Mouse (Mus musculus) yolk sac, embryonic 10.5 days (tissue): ENCODE measurements around the gene Nacc2.

Experiments
- DNase-seq: peaks from one replicate; pipeline ENCODE4 v3.0.0-alpha.2; 2017; ENCODE audit warnings: low spot score

Nacc2 gene

DNA sequence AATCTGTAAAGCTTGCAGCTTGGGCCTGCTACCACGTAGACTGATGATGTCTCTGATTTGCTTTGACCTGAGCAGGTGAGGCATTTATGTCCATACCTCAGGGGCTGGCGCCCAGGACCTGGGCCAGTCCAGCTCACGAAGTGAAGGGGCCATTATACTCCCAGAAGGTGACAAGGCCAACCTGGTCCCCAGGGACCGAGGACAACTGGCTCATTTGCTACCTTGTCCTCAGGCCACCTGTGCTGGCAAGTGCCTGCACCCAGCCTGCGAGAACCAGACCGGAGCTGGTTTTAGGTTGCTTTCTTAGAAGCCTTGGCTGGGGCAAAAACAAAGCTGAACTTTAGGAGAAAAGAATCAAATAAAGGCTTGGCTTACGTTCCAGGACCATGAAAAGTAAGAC is 29.1 kb downstream of the Nacc2 start:
- DNase-seq = no peak

DNA sequence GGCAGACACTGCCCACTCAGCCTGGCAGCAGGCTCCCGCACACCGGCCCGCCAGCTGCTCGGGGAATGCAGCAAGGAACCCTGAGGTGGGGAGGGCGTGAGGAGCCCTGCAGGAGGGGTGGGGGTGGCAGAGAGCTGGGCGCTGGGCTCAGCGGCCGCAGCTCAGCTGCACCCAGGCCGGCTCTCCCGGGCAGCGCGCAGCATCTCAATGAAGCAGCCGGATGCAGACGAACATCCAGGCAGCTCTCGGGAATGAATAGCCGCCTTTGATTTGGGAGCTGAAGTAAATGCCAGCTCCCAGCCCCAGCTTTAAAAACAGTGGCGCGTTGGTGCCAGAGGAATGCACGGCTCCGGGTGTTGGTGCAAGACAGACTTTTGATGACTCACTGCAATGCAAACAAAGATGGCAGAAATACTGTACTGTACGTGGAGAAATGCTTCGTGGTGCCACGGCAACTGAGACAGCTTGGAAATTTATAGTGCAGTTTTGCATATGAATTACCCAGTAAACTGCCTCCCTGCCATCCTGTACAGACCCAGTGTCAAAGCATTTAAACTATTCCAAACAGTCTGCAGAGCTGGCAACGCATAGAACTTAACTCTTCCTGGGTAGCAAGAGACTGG is 31.1 kb downstream of the Nacc2 start:
- DNase-seq = peak; percentile 19

DNA sequence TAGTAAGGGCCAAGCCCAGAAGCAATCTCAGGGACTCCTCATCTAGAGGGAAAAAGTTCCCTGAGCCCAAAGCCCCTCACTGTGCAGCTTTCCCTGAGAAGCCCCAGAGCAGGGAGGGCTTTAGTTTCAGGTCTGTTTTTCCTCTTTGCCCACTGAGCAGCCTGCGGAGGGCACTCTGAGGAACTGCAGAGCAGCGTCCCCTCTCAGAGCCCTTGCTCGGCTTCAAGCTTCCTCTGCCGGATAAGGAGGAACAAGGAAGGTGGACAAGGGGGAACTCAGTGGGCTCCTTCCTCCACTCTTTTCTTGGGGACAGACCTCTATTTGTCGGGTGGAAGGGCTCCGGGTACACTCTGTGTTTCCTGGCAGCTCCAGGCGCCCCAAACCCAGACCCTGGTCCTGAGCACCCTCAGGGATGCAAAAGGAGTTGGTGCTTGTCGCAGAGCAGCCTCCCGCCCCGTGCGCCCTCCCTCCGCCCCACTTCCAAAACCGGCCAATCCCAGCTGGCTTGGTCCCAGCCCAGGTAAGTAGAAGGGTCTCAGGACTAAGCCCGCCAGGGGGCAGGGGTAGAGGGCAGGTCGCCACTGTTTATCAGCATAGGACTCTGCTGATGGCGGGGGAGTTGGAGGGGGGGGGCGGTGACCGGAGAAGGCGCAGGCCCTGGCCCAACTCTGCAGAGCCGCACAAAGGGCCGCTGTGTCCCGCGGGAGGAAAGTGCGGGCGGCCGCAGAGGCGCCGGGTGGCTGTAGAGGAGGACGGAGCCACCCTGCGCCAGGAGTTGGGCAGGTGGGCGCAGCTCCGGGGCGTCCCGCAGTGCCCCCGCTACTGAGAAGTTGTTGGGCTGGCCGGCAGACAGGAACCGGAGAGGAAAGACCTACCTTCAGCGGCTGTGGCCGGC is 31.9 kb downstream of the Nacc2 start:
- DNase-seq = peak; percentile 34

DNA sequence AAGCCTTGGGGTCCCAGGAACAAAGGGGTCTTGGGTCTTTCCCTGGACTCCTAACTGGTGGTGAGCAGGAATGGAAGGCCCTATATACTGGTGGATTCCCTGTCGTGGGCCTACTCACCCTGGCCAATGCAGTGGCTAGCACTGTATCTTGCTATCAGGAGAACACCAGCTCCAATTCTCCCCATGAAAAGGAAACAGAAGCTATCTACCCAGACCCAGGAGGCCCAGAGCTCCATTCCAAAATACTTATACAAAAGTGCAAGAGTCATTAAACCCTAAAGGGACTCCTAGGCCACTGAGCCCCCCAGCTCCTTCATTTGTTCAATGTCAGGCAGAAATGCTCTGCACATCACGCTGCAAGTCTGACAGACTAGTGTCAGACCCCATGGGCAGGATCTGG is 34.0 kb downstream of the Nacc2 start:
- no peak for DNase-seq

DNA sequence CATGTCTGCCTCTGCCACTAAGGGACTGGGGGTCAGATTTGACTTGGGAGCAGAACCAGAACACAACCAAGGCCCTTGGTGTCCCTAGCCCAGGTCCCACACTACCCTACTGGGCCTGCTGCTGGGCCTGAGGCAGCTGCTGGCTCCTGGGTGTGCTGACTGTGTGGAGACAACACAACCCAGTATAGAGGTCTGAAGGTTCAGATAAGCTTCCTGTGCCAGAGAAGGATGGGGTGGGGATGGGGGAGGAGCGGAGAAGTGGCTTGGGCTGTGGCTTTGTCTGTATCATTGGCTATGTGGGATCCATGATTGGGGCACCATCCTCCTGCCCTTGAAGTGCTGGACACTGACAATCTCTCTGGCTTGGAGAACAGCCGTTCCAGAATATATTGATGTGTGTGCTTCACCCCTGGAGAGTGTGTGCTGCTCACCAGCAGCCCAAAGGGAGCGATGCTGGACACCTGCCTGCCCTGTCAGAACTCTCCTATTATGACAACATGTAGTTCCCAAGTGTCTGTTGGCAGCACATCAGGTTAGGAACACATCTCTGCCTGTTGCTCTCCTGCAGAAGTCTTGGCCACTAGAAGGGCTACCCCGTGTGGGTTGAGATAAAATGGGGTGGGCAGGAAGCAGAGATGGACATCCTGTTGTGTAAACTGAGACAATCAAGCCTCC is 36.0 kb downstream of the Nacc2 start:
- DNase-seq = no peak

DNA sequence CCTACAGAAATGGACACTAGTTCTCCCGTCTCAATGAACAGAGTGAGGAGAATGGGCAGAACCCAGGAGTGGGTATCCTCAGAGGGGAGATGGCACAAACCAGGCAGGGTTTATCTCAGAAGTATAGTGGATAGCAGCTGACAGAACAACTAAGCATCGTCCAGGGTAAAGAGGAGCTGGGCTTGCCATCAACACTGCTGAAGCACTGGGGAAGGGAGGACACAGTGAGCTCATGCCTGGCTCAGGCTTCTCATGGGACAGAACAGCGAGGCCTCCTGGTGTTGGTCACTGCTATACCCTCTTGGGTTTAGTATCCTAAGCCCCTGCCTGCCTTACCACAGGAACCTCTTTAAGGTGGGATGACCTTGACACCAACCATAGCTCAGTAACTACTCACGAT is 36.5 kb downstream of the Nacc2 start:
- no peak for DNase-seq

DNA sequence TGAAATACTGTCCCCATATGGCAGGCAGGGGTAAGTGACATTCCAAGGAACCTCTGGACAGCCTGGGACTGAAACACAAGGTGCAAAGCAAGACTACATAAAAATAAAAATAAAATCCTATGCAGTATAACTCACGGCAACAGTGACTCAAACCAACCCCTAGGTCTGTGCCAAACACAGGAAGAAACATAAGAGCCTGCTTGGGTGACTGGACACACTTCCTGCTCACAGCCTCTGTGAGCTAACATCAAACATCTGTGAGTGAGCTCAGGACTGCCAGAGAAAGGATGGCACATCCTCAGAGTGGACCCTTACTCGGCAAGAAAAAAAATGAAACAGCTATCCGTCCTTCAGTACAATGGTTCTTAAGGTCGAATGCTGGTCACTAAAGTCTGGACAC is 40.1 kb downstream of the Nacc2 start:
- no peak for DNase-seq

DNA sequence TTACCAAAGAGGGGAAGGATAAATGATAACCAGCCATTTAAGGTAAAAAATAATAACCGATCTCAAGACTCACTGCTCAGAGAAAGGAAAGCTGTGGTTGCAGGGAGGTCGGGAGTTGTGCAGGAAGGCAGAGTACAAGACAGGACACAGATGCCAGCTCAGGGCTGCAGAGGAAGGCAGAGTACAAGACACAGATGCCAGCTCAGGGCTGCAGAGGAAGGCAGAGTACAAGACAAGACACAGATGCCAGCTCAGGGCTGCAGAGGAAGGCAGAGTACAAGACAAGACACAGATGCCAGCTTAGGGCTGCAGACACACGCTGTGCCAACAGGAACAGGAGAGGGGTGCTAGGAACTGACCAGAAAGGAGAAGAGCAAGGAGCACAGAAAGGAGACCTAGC is 42.2 kb downstream of the Nacc2 start:
- DNase-seq = no peak

DNA sequence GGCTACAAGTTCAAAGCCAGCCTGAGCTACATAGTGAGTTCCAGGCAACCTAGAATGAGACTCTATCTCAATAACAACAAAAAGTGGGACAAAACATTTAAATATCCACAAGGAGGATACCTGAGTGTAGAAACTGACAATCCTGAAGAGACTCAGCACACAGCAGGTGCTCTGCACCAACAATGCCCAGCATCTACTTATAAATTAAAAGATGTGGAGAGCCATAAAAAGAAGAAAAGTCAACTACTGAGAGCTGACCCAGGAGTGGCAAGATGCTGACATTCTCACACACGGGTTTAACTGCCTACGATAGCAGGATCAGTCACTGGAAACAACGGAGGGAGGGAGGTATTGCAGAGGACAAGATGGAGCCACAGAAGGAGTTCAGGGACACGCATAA is 43.6 kb downstream of the Nacc2 start:
- no peak for DNase-seq

DNA sequence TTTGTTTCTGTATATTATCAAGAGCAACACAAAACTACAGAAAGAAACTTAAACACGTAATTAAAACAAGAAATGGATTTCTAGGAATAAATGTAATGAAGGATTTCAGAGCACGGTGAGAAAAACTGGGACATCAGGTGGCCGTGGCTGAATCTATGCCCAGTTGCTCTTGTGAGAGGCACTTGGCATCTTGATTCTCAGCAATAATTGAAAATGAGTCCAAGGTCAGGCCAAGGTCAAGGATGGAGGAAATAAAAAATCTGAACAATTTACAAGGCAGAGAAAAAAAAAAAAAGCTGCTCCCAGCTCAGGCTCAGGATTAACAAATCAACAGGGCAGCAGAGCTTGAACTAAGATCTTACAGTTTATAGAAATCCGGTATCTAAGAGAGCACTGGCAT is 46.0 kb downstream of the Nacc2 start:
- DNase-seq = no peak

DNA sequence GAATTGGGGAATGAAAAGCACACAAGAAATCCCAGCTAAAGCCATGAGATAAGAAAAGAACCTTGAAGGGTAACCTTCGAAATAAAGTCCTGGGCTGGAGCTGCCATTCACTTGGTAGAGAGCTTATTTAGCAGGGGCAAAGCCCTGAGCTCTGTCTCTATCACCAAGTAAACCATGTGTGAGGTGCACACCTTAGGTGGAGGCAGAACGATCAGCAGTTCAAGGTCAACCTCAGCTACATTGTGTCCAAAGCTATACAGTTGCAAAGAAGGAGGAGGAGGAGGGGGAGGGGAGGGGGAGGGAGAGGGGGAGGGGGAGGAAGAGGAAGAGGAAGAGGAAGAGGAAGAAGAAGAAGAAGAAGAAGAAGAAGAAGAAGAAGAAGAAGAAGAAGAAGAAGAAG is 46.9 kb downstream of the Nacc2 start:
- no peak for DNase-seq

DNA sequence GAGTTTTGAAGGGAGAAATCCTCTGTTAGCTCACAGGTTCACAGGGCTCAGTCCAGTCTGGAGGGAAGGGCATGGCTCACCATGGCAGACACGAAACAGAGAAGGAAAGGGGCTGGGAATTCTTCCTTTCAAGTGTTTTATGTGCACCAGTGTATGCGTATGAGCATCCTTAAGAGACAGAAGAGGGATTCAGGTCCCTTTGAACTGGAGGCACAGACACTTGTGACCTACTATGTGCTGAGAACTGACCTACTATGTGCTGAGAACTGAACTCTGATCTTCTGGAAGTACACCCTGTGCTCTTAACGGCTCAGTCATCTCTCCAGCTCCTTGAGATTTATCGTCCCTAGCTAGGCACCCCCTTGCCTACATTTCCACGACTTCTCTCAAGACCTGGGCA is 48.5 kb downstream of the Nacc2 start:
- DNase-seq = no peak

DNA sequence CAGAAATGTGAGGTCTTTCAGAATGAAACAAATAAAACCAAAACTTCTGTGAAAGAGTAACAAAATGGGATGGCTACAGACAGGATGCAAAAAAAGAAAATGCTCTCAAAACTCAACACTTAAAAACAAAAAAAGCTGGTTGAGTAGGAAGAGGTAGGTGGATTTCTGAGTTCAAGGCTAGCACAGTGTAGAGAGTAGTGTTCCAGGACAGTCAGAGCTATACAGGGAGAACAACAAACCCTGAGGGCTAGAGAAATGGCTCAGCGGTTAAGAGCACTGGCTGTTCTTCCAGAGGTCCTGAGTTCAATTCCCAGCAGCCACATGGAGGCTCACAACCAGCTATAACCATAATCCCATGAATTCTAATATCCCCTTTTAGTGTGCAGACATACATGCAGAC is 54.4 kb downstream of the Nacc2 start:
- no peak for DNase-seq

DNA sequence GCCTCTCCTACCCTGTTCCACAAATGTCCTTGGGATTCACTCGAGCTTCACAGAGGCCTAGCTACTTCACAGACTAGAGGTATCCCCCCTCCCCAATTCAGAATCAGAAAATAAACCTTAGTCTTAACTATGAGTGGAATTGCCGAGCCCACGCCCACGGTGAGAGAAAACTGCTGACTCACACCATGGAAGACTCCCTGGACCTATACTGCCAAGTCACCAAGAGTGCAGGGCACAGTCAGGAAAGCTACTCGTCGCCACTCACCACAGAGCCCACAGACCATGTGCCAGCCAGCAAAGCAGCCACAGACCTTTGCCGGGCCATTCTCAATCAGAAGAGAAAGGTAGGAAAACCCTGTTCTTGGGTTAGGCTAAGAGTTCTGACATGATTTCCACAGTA is 54.8 kb downstream of the Nacc2 start:
- DNase-seq = no peak

DNA sequence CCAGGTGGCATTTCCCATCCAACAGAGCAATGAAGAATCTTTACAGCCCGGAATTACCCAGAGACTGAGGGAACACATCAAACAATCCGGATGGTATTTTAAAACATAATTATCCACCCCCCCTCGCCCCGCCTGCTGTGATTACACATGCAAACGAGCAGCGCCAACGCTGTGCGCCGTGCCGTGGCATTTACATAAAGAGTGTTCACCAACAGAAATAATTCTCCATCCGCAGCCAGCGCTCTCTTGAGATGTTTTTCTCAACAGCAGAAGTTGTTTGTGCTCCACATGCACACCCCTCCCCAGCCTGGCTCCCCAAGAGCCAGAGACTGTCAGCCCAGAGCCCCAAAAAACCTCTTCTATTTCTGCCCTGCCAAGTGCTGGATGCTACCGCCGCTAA is 56.5 kb downstream of the Nacc2 start:
- DNase-seq = no peak

DNA sequence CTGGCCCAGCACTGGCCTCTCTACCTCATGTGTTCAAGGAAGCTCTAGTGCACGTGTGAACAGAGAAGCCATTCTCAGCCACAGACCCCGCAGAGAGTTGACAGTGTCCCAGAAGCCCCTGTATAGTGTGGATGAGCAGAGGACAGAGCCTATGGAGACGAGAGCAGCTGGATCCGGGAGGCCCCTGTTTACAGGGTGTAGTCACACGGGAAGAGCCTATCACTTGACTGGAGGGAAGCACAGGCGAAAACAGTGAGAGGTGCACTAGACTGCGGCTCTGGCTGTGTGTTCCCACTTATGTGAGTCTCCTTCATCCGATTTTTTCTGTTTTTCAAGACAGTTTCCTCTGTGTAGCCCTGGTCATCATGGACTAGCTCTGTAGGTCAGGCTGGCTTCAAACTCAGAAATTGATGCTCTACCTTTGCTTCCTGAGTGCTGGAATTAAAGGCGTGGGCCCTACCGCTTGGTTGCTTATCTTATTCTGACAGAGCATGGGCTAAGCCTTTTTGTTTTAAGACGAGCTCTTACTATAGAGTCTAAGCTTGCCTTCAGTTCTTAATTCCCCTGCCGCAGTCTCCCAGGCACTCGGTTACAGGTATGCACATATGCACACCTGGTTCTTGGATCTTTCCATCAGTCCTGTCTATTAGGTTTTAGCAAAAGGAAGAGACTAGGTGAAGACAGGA is 60.1 kb downstream of the Nacc2 start:
- no peak for DNase-seq

DNA sequence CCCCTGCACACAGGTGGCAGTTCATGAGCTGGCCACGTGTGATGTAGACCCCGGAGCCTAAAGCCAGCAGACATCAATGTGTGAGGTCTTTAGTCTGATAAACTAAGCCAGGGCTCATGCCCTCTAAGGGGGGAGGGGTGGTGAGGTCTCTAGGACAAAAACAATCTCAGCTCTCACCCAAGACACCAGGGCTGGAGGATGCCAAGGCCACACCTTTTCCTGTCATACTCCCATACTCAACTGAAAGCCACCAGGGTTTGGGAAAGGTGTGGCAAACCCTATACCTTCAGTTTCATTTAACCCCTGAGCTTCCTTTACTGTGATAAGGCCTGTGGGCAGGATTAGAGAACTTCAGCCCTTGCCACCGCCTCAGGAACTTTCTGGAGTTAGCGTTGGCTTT is 60.8 kb downstream of the Nacc2 start:
- DNase-seq = no peak

DNA sequence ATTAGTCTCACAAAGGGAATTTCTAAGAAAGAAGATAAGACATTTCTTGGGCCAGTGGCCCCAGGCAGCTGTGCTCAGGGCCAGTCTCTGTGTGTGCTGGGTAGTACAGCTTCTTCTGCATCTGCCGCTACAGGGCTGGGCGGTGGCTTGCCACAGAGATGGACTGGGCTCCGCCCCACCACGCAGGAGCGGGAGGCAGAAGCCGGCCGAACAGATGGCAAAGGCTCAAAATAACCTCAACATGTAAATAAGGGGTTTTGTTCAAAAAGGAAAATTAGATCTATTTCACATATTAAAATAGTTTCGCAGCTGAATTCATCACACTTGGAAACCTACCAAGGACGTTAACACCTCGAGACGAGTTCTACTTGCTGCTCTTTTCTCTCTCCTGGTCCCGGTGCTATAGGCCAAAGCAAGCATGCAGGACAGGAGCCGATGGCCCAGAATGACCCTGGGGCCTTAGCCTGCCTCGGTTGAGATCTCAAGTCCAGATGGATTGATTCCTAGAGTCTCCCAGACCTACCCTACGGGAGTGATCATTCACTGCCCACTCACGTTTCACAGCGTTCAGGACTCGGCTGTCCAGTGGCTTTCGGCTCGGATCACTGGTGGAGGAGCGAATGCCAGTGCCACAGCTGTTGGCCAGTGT is 61.9 kb downstream of the Nacc2 start:
- no peak for DNase-seq

DNA sequence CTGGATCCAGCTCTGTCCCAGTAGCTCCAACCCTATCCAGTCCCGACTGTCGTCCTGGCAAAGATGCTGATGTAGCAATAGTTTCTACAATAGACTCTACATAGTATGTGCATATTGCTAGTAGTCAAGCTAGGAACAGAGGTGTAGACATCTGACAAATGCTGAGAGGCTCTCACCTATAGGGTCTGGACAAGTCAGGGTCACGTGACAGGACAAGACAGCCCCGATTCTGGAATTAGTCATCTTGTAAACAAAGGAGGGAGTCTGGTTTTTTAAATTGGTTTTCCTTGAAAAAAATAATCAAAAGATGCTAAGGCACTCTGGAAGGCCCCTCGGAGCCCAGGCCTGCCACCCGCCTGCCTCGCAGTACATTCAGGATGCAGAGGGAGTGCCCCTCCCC is 66.0 kb downstream of the Nacc2 start:
- no peak for DNase-seq

DNA sequence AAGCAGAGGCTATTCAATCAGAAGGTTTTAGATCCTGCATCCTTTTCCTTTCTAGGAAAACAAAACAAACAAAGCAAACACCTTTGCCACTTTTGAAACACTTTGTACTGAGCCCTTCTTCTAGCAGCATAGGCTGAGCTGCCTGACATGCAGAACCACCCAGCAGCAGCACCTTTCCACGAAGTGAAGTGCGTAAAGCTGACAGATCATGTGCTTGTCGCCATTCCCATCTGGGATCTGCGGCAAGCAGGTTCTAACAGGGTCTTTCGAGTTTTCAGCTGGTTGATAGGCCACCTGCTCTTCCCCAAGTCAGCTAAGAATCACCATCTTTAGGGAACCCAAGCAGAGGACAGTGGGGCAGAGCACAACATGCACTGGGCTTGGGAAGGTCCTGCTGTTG is 66.8 kb downstream of the Nacc2 start:
- no peak for DNase-seq

DNA sequence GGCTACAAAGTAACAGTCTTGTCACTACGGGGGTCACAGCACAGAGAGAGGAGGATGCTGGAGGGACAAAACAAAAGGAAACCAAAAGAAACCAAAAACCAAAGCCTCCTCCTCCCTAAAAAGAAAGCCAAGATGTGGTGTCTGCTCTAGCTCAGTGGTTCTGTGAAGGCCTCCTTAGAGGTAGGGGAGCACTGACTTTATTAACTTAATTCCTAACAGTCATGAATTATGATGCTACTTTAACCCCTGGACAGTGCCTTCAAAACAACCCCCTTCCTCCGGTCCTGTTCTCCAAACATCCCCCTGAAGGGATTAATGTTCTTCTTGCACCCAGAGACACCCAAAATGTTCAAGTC is 67.3 kb downstream of the Nacc2 start:
- no peak for DNase-seq

DNA sequence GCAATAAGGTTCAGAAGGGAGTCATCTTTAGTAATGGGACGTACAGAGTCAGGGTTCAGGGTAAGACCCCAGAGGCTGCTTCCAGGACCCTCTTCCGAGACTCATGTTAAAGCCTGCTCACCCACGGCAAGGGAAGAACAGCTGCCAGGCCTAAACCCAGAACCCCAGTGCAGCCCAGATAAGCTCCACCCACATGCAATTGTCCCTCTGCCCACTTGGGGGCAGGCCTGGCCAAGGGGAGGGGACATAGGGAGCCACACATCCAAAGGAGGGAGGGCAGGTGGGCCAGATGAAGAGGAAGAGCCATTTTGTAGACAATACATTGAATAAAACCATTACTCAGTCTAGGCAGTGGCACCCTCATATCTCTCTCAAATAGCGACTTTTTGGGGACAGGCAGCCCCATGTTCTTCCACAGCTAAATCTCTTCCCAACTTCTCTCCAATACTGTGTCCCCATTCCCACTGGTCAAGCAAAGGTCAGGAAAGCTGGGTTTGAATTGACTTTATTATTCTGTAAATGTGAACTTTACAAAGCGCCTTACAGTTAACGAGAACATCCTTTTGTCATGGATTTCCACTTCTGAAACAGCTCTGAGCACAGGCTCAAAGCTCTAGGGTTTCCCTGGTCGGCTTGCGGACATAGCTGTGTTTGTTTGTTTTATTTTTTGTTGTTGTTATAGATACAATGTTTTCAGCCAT is 67.8 kb downstream of the Nacc2 start:
- DNase-seq = peak; percentile 62
